Mouse (Mus musculus) CH12.LX (cell line): Measurements from ENCODE around the gene Cdkl5.

Source experiments
- CTCF ChIP-seq, 2 experiments: IDR thresholded peaks in 1 of 2; conservative IDR thresholded peaks in 1 of 2; 2 replicates each; pipeline ENCODE4 v1.5.1; 2011 to 2012; ENCODE audit warnings: low read depth in 2 of 2, low read length in 2 of 2, improper control_type of control experiment in 1 of 2, inconsistent platforms in 1 of 2, mild to moderate bottlenecking in 1 of 2, moderate library complexity in 1 of 2
- E2F4 ChIP-seq: IDR thresholded peaks from 2 replicates; pipeline ENCODE4 v1.6.1; 2011; ENCODE audit warnings: low read depth, low read length, improper control_type of control experiment; ENCODE audit not compliant: insufficient replicate concordance
- EP300 ChIP-seq: IDR thresholded peaks from 2 replicates; pipeline ENCODE4 v1.6.1; 2011; ENCODE audit warnings: low read length, improper control_type of control experiment
- GABPA ChIP-seq: IDR thresholded peaks from 2 replicates; pipeline ENCODE4 v1.6.1; 2012; ENCODE audit warnings: low read depth, low read length, improper control_type of control experiment, inconsistent platforms; ENCODE audit not compliant: insufficient replicate concordance
- JUND ChIP-seq: conservative IDR thresholded peaks from 2 replicates; pipeline ENCODE4 v1.6.1; 2011; ENCODE audit warnings: low read depth, low read length, improper control_type of control experiment
- NELFE ChIP-seq: IDR thresholded peaks from 2 replicates; pipeline ENCODE4 v1.6.1; 2011; ENCODE audit warnings: low read depth, low read length, improper control_type of control experiment
- POLR2A ChIP-seq: IDR thresholded peaks from 2 replicates; pipeline ENCODE4 v1.6.1; 2011; ENCODE audit warnings: low read depth, mild to moderate bottlenecking, improper control_type of control experiment, low read length
- SIN3A ChIP-seq: IDR thresholded peaks from 2 replicates; pipeline ENCODE4 v1.6.1; 2012; ENCODE audit warnings: low read length, improper control_type of control experiment, inconsistent platforms
- USF1 ChIP-seq: IDR thresholded peaks from 2 replicates; pipeline ENCODE4 v1.6.1; 2014; ENCODE audit warnings: low read depth, mild to moderate bottlenecking, inconsistent platforms, low read length, improper control_type of control experiment
- ZKSCAN1 ChIP-seq: IDR thresholded peaks from 2 replicates; pipeline ENCODE4 v1.6.1; 2012; ENCODE audit warnings: low read depth, inconsistent platforms, low read length, improper control_type of control experiment, borderline replicate concordance

DNA sequence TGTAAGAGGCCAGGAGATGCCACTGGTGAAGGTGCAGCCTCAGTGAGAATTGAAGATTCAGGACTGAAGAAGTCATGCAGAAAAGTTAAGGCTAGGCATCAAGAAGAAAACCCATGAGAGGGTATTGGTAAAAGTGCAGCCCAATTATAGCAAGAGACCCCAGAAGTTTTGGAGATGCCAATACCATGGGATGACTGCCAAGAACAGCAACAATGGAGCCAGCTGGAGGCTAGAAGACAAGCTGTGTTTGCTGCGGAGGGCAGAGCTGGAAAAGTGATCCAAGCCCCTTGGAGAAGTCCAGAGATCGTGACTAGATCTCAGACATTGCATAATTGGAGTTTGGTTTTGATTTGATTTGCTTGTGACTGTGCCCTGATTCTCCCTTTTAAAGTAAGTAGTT lies 108.2 kb downstream of the Cdkl5 start:
- TF ChIP-seq USF1 = no peak
- TF ChIP-seq POLR2A = no peak
- no peak for TF ChIP-seq ZKSCAN1
- no peak for TF ChIP-seq SIN3A
- no peak for TF ChIP-seq CTCF (conservative IDR thresholded peaks at IDR 0.05 in 1 of 2, IDR thresholded peaks at IDR 0.05 in 1 of 2; ENCODE audit: low read depth in 2 of 2, low read length in 2 of 2)
- TF ChIP-seq E2F4 = no peak
- TF ChIP-seq GABPA = no peak
- TF ChIP-seq NELFE = no peak
- no peak for TF ChIP-seq EP300
- no peak for TF ChIP-seq JUND
